Mouse (Mus musculus) MEL (cell line): ENCODE measurements around the gene Ecm1. TPM values are rescaled to one million over a fixed set of nuclear protein-coding genes. Genes with fewer than 3 reads are reported as not detected.
A peak's percentile ranks its signal among the peaks of the same experiment; 100 is the strongest.

ENCODE experiments used
- DNase-seq: peaks from one replicate; pipeline ENCODE4 v3.0.0; 2011; ENCODE audit warnings: low read depth, low spot score
- H3K27ac ChIP-seq: 2 replicates; pipeline ENCODE4 v1.5.1; 2012; ENCODE audit warnings: low read depth, mild to moderate bottlenecking, control low read depth, low read length, moderate library complexity; ENCODE audit not compliant: control insufficient read depth
- H3K27me3 ChIP-seq, 2 experiments: fragments of 150-350 bp in 1 of 2; sonication (generic) in 1 of 2; 2 replicates each; pipeline ENCODE4 v1.6.1; 2012; ENCODE audit warnings: low read length in 2 of 2, mild to moderate bottlenecking in 2 of 2, improper control_type of control experiment in 1 of 2, moderate library complexity in 1 of 2; ENCODE audit not compliant: insufficient read depth in 2 of 2, control insufficient read depth in 1 of 2
- H3K36me3 ChIP-seq, 2 experiments: 2 replicates each; pipeline ENCODE4 v1.6.1; 2012 to 2014; ENCODE audit warnings: low read length in 2 of 2, improper control_type of control experiment in 1 of 2, inconsistent platforms in 1 of 2, mild to moderate bottlenecking in 1 of 2; ENCODE audit not compliant: insufficient read depth in 2 of 2, control insufficient read depth in 1 of 2
- H3K4me1 ChIP-seq, 2 experiments: fragments of 150-350 bp in 1 of 2; sonication (generic) in 1 of 2; 2 replicates each; pipeline ENCODE4 v1.6.1; 2012; ENCODE audit warnings: low read length in 2 of 2, improper control_type of control experiment in 1 of 2, mild to moderate bottlenecking in 1 of 2; ENCODE audit not compliant: insufficient read depth in 2 of 2, control insufficient read depth in 1 of 2
- H3K4me3 ChIP-seq, 2 experiments: fragments of 150-350 bp in 1 of 2; sonication (generic) in 1 of 2; 2 replicates each; pipeline ENCODE4 v1.5.1; 2012; ENCODE audit warnings: low read depth in 2 of 2, low read length in 2 of 2, mild to moderate bottlenecking in 2 of 2, moderate library complexity in 2 of 2, control low read depth in 1 of 2, improper control_type of control experiment in 1 of 2; ENCODE audit not compliant: control insufficient read depth in 1 of 2, insufficient read depth in 1 of 2
- H3K79me2 ChIP-seq: 2 replicates; pipeline ENCODE4 v1.6.1; 2012; ENCODE audit warnings: mild to moderate bottlenecking, low read length, moderate library complexity; ENCODE audit not compliant: control insufficient read depth, poor library complexity, insufficient read depth
- H3K9ac ChIP-seq: 2 replicates; pipeline ENCODE4 v1.6.1; 2012; ENCODE audit warnings: low read depth, mild to moderate bottlenecking, control low read depth, low read length, moderate library complexity; ENCODE audit not compliant: control insufficient read depth, poor library complexity, severe bottlenecking
- H3K9me3 ChIP-seq: fragments of 150-350 bp; sonication (generic); replicated peaks from 2 replicates; pipeline ENCODE4 v1.6.1; 2012; ENCODE audit warnings: mild to moderate bottlenecking, low read length, improper control_type of control experiment, moderate library complexity; ENCODE audit not compliant: insufficient read depth
- BHLHE40 ChIP-seq: IDR thresholded peaks from 2 replicates; pipeline ENCODE4 v1.6.1; 2012; ENCODE audit warnings: low read depth, mild to moderate bottlenecking, inconsistent platforms, low read length, improper control_type of control experiment, borderline replicate concordance
- CHD1 ChIP-seq: IDR thresholded peaks from 2 replicates; pipeline ENCODE4 v1.6.1; 2012; ENCODE audit warnings: low read depth, mild to moderate bottlenecking, inconsistent platforms, low read length, improper control_type of control experiment
- CHD2 ChIP-seq: IDR thresholded peaks from 2 replicates; pipeline ENCODE4 v1.6.1; 2011; ENCODE audit warnings: low read length, improper control_type of control experiment
- CTCF ChIP-seq, 3 experiments: IDR thresholded peaks in 2 of 3; conservative IDR thresholded peaks in 1 of 3; 2 replicates each; pipeline ENCODE4 v1.5.1; 2011 to 2012; ENCODE audit warnings: low read length in 3 of 3, low read depth in 2 of 3, mild to moderate bottlenecking in 2 of 3, improper control_type of control experiment in 1 of 3, inconsistent platforms in 1 of 3, mixed read lengths in 1 of 3, moderate library complexity in 1 of 3; ENCODE audit not compliant: control insufficient read depth in 1 of 3, insufficient read depth in 1 of 3, poor library complexity in 1 of 3, severe bottlenecking in 1 of 3
- ELF1 ChIP-seq: IDR thresholded peaks from 2 replicates; pipeline ENCODE4 v1.6.1; 2014; ENCODE audit warnings: low read depth, mild to moderate bottlenecking, inconsistent platforms, low read length, improper control_type of control experiment, moderate library complexity
- EP300 ChIP-seq, 2 experiments: IDR thresholded peaks; 2 replicates each; pipeline ENCODE4 v1.6.1; 2011; ENCODE audit warnings: improper control_type of control experiment in 2 of 2, low read length in 2 of 2, low read depth in 1 of 2, mild to moderate bottlenecking in 1 of 2
- ETS1 ChIP-seq: IDR thresholded peaks from 2 replicates; pipeline ENCODE4 v1.6.1; 2012; ENCODE audit warnings: low read depth, mild to moderate bottlenecking, inconsistent platforms, low read length, improper control_type of control experiment, moderate library complexity
- GATA1 ChIP-seq: IDR thresholded peaks from 2 replicates; pipeline ENCODE4 v1.6.1; 2011; ENCODE audit warnings: low read depth, low read length, improper control_type of control experiment
- HCFC1 ChIP-seq: IDR thresholded peaks from 2 replicates; pipeline ENCODE4 v1.6.1; 2012; ENCODE audit warnings: low read depth, mild to moderate bottlenecking, inconsistent platforms, low read length, improper control_type of control experiment, moderate library complexity
- KAT2A ChIP-seq: conservative IDR thresholded peaks from 2 replicates; pipeline ENCODE4 v1.6.1; 2012; ENCODE audit warnings: low read depth, low read length, improper control_type of control experiment, inconsistent platforms
- MAFK ChIP-seq: IDR thresholded peaks from 2 replicates; pipeline ENCODE4 v1.6.1; 2011; ENCODE audit warnings: low read depth, mild to moderate bottlenecking, low read length, improper control_type of control experiment, borderline replicate concordance
- MAX ChIP-seq: IDR thresholded peaks from 2 replicates; pipeline ENCODE4 v1.6.1; 2011; ENCODE audit warnings: low read length, improper control_type of control experiment
- MAZ ChIP-seq: IDR thresholded peaks from 2 replicates; pipeline ENCODE4 v1.6.1; 2012; ENCODE audit warnings: low read depth, mild to moderate bottlenecking, inconsistent platforms, low read length, improper control_type of control experiment
- MEF2A ChIP-seq: IDR thresholded peaks from 2 replicates; pipeline ENCODE4 v1.6.1; 2014; ENCODE audit warnings: low read depth, mild to moderate bottlenecking, inconsistent platforms, low read length, improper control_type of control experiment; ENCODE audit not compliant: poor library complexity, insufficient replicate concordance, severe bottlenecking; ENCODE audit errors: extremely low read depth
- MXI1 ChIP-seq: IDR thresholded peaks from 2 replicates; pipeline ENCODE4 v1.6.1; 2011; ENCODE audit warnings: mild to moderate bottlenecking, low read depth, low read length, improper control_type of control experiment
- MYB ChIP-seq: IDR thresholded peaks from 2 replicates; pipeline ENCODE4 v1.6.1; 2011; ENCODE audit warnings: mild to moderate bottlenecking, low read depth, low read length, improper control_type of control experiment
- MYC ChIP-seq: IDR thresholded peaks from 2 replicates; pipeline ENCODE4 v1.6.1; 2011; ENCODE audit warnings: low read depth, mild to moderate bottlenecking, low read length, improper control_type of control experiment, moderate library complexity
- NRF1 ChIP-seq: IDR thresholded peaks from 2 replicates; pipeline ENCODE4 v1.6.1; 2014; ENCODE audit warnings: low read depth, mild to moderate bottlenecking, inconsistent platforms, low read length, improper control_type of control experiment, moderate library complexity; ENCODE audit not compliant: poor library complexity, insufficient read depth, severe bottlenecking
- POLR2A ChIP-seq, 2 experiments: IDR thresholded peaks; 2 replicates each; pipeline ENCODE4 v1.6.1; 2011 to 2012; ENCODE audit warnings: low read length in 2 of 2, mild to moderate bottlenecking in 2 of 2, control low read depth in 1 of 2, improper control_type of control experiment in 1 of 2, low read depth in 1 of 2, moderate library complexity in 1 of 2; ENCODE audit not compliant: control insufficient read depth in 1 of 2, insufficient read depth in 1 of 2, poor library complexity in 1 of 2
- POLR2AphosphoS2 ChIP-seq: IDR thresholded peaks from 2 replicates; pipeline ENCODE4 v1.6.1; 2011; ENCODE audit warnings: low read length, improper control_type of control experiment
- POLR2AphosphoS5 ChIP-seq: IDR thresholded peaks from 2 replicates; pipeline ENCODE4 v1.6.1; 2012; ENCODE audit warnings: low read depth, borderline replicate concordance, mild to moderate bottlenecking, inconsistent platforms, low read length, moderate library complexity, mixed read lengths
- RAD21 ChIP-seq: IDR thresholded peaks from 2 replicates; pipeline ENCODE4 v1.6.1; 2011; ENCODE audit warnings: mild to moderate bottlenecking, low read depth, low read length, improper control_type of control experiment
- RCOR1 ChIP-seq: IDR thresholded peaks from 2 replicates; pipeline ENCODE4 v1.6.1; 2012; ENCODE audit warnings: low read depth, mild to moderate bottlenecking, inconsistent platforms, low read length, improper control_type of control experiment
- SMC3 ChIP-seq: IDR thresholded peaks from 2 replicates; pipeline ENCODE4 v1.6.1; 2011; ENCODE audit warnings: low read depth, low read length, improper control_type of control experiment
- TAL1 ChIP-seq: IDR thresholded peaks from 2 replicates; pipeline ENCODE4 v1.6.1; 2012; ENCODE audit warnings: mild to moderate bottlenecking, inconsistent platforms, low read length, moderate library complexity, mixed read lengths
- TBP ChIP-seq: IDR thresholded peaks from 2 replicates; pipeline ENCODE4 v1.8.0; 2011; ENCODE audit warnings: low read depth, low read length, improper control_type of control experiment
- TCF12 ChIP-seq: IDR thresholded peaks from 2 replicates; pipeline ENCODE4 v1.6.1; 2014; ENCODE audit warnings: low read depth, mild to moderate bottlenecking, inconsistent platforms, low read length, improper control_type of control experiment, moderate library complexity
- UBTF ChIP-seq: IDR thresholded peaks from 2 replicates; pipeline ENCODE4 v1.6.1; 2012; ENCODE audit warnings: low read depth, mild to moderate bottlenecking, inconsistent platforms, low read length, improper control_type of control experiment, moderate library complexity, borderline replicate concordance; ENCODE audit not compliant: insufficient read depth
- USF1 ChIP-seq: IDR thresholded peaks from 2 replicates; pipeline ENCODE4 v1.6.1; 2014; ENCODE audit warnings: low read depth, mild to moderate bottlenecking, inconsistent platforms, low read length, improper control_type of control experiment, moderate library complexity
- USF2 ChIP-seq, 2 experiments: IDR thresholded peaks; 2 replicates each; pipeline ENCODE4 v1.6.1; 2011 to 2012; ENCODE audit warnings: improper control_type of control experiment in 2 of 2, low read length in 2 of 2, borderline replicate concordance in 1 of 2, inconsistent platforms in 1 of 2, low read depth in 1 of 2, mild to moderate bottlenecking in 1 of 2; ENCODE audit not compliant: insufficient read depth in 1 of 2
- ZC3H11A ChIP-seq: IDR thresholded peaks from 2 replicates; pipeline ENCODE4 v1.6.1; 2012; ENCODE audit warnings: low read depth, mild to moderate bottlenecking, inconsistent platforms, low read length, improper control_type of control experiment
- ZKSCAN1 ChIP-seq: IDR thresholded peaks from 2 replicates; pipeline ENCODE4 v1.6.1; 2012; ENCODE audit warnings: low read depth, mild to moderate bottlenecking, inconsistent platforms, low read length, improper control_type of control experiment, moderate library complexity
- ZMIZ1 ChIP-seq: IDR thresholded peaks from 2 replicates; pipeline ENCODE4 v1.6.1; 2012; ENCODE audit warnings: low read depth, mild to moderate bottlenecking, inconsistent platforms, low read length, improper control_type of control experiment, moderate library complexity
- ZNF384 ChIP-seq: IDR thresholded peaks from 2 replicates; pipeline ENCODE4 v1.6.1; 2012; ENCODE audit warnings: low read depth, mild to moderate bottlenecking, inconsistent platforms, low read length, improper control_type of control experiment
- polyA plus RNA-seq, 2 experiments: library from polyadenylated mRNA; stranded (reverse) in 1 of 2; unstranded in 1 of 2; fragments of >175 nt in 1 of 2; fragments of >200 nt in 1 of 2; gene quantifications; 2 replicates each; pipeline versions ENCODE4 v1.2.1 to v1.2.4; 2012; ENCODE audit warnings: low replicate concordance in 2 of 2, low read depth in 1 of 2; ENCODE audit not compliant: insufficient read length in 2 of 2, insufficient read depth in 1 of 2, missing spikeins in 1 of 2
- total RNA-seq: library from RNA; depleted of rRNA; stranded (reverse); fragments of 300-350 nt; gene quantifications from 2 replicates; pipeline ENCODE4 v1.2.3, GENCODE M21; 2012

The Ecm1 gene
- total and polyA plus RNA-seq, 3 experiments = 1.0 to 9.5 TPM; not detected in 1

DNA sequence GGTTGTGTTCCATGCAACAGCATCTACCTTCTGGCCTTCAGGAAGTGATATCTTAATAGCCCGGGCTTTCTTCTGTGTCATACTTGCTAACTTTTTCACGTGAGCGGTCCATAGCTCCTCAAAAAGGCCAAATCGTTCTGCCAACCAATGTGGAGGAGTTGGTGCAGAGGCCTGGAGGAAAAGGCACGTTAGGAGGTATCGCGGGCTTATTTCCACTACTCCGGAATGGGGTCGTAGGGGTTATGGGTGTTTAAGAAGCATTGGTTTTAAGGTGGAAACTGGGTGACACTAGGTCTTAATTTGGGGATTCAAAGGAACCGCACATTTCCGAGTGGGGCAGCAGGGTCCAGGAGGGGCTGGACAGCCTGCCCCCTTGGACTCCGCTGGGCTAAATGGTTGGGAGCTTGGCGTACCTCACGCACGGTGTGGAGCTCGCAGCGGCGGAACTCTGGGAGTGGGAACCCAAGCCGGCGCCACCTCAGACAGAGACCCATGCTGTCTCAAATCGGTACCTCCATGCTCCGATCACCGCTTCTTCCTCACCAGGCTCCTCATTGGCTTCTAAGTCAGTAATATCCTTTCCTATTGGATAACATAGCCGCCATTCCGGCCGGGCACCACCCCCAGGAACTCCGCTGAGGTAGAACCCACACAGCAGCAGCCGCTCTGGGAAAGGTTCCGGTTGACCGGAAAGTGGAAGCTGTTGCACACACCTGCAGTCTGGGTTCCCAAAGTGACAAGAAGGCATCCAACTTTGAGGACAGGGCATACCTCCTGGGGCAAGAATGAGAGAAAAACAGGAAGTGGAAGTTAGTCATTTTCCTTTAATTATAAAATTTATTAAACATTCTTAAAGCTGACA lies 15.2 kb upstream of the Ecm1 start:
- Histone ChIP-seq H3K4me3 (peak overlapping the region; percentile 63 to 78), H3K36me3 (peaks cover 14 to 24% of the 10 kb centered on the region in 2 experiments), H3K27me3 (no peaks in the 10 kb centered on the region), H3K4me1 (peaks cover 0 to 5% of the 10 kb centered on the region in 2 experiments; a peak in 3 of 4 replicates), H3K9me3 (no peaks in the 10 kb centered on the region), H3K9ac (peak overlapping the region; percentile 74), H3K27ac (peak overlapping the region; percentile 73), H3K79me2 (peaks cover 14% of the 10 kb centered on the region)
- DNase-seq = peak; percentile 100
- peak; percentile 99 for TF ChIP-seq HCFC1
- TF ChIP-seq POLR2AphosphoS5 = peak; percentile 42; the same call in 1 of the 2 replicates
- no peak; the same call in 1 of the 2 replicates for TF ChIP-seq UBTF
- TF ChIP-seq CHD1 = no peak; the same call in 1 of the 2 replicates
- peak in 1 of 2 experiments; percentile 68; a peak in 2 of 4 replicates for TF ChIP-seq EP300 (IDR thresholded peaks at IDR 0.05; ENCODE audit: low read depth in 1 of 2, low read length in 2 of 2)
- no peak for TF ChIP-seq ZC3H11A
- TF ChIP-seq MYC = peak; percentile 99
- no peak for TF ChIP-seq MAFK
- peak; percentile 70; the same call in 1 of the 2 replicates for TF ChIP-seq ETS1
- peak; percentile 7; the same call in 1 of the 2 replicates for TF ChIP-seq RAD21
- peak; percentile 95; the same call in 1 of the 2 replicates for TF ChIP-seq KAT2A
- peak; percentile 77; the same call in 1 of the 2 replicates for TF ChIP-seq ZNF384
- TF ChIP-seq RCOR1 = no peak; the same call in 1 of the 2 replicates
- peak; percentile 54 for TF ChIP-seq USF1
- peak; percentile 93 for TF ChIP-seq ZMIZ1
- peak; percentile 99 for TF ChIP-seq POLR2A (IDR thresholded peaks at IDR 0.05; ENCODE audit: control insufficient read depth in 1 of 2, insufficient read depth in 1 of 2, low read depth in 1 of 2, low read length in 2 of 2, poor library complexity in 1 of 2)
- peak; percentile 94 for TF ChIP-seq ELF1
- no peak; the same call in 1 of the 2 replicates for TF ChIP-seq ZKSCAN1
- TF ChIP-seq POLR2AphosphoS2 = peak; percentile 98
- no peak for TF ChIP-seq CTCF (IDR thresholded peaks at IDR 0.05 in 2 of 3, conservative IDR thresholded peaks at IDR 0.05 in 1 of 3; ENCODE audit: control insufficient read depth in 1 of 3, insufficient read depth in 1 of 3, low read depth in 2 of 3, low read length in 3 of 3, poor library complexity in 1 of 3, severe bottlenecking in 1 of 3)
- no peak for TF ChIP-seq USF2 (IDR thresholded peaks at IDR 0.05; ENCODE audit: borderline replicate concordance in 1 of 2, insufficient read depth in 1 of 2, low read depth in 1 of 2, low read length in 2 of 2)
- TF ChIP-seq CHD2 = peak; percentile 94
- peak; percentile 43; the same call in 1 of the 2 replicates for TF ChIP-seq NRF1
- TF ChIP-seq MAX = peak; percentile 97
- TF ChIP-seq GATA1 = peak; percentile 58; the same call in 1 of the 2 replicates
- peak; percentile 93 for TF ChIP-seq MAZ
- TF ChIP-seq MEF2A = peak; percentile 83; the same call in 1 of the 2 replicates
- peak; percentile 58; the same call in 1 of the 2 replicates for TF ChIP-seq BHLHE40
- TF ChIP-seq TBP = peak; percentile 96
- TF ChIP-seq TCF12 = peak; percentile 94
- TF ChIP-seq TAL1 = no peak
- peak; percentile 97 for TF ChIP-seq MXI1
- peak; percentile 47 for TF ChIP-seq SMC3
- TF ChIP-seq MYB = no peak
